In the genomic region with DNA sequence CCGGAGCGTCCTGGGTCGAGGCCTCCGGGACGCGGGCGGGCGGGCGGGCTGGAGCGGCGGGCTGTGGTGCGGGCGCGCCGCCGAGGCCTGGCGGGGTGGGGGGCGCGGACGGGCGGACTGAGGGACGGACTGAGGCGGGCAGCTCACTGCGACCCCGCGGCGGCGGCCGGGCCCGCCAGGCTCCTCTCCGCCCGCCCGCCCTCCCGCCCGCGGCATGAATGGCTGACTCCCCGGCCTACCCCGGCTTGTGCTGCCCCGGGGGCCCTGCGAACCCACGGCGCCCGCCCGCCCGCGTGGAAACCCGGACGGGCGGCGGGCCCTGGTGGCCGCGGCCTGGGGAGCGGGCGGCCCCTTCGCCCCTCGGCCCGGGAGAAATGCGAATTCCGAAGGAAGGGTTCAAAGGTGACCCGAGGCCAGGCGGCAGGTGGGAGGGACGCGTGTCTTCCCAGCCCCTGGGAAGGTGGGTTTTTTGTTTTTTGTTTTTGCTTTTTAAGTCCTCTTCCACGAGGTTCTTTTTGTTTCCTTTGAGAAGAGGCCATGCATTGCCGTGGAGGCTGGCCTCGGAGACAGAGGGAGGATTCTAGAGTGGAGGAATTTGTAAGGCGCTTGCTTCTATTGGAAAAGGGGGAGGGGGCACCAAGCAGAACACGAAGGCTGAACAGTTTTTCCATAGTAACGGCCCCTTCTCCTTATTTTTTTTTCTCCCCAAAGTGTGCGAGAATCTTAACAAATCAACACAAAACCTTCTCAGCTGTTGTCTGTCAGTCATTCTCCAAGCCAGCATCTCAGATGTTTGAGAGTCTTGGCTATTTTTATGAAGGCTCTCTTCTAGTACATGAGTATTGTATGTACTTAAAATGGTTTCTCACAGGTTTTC, we compare ENCODE assay signal across 8 mouse cellular contexts. TPM values are rescaled to one million over a fixed set of nuclear protein-coding genes. Genes with fewer than 3 reads are reported as not detected.
DNase-seq lines count a peak whose midpoint lies in the region; ATAC-seq and TF ChIP-seq lines count a peak whose summit lies in the region.

No protein-coding gene starts in this region.

- no peaks in the 10 kb centered on the region for H3K9me3 ChIP-seq in forebrain, postnatal 0 days (ENCODE audit: low read length)
- H3K9me3 ChIP-seq in midbrain, embryonic 16.5 days (replicated peaks; ENCODE audit: control insufficient read depth, low read length, poor library complexity, severe bottlenecking) = no peaks in the 10 kb centered on the region

- peaks cover 8% of the 10 kb centered on the region; the same call in 1 of the 2 replicates for H3K4me1 ChIP-seq in forebrain, postnatal 0 days (ENCODE audit: insufficient read depth)
- peaks cover 11% of the 10 kb centered on the region for H3K4me1 ChIP-seq in midbrain, embryonic 16.5 days (ENCODE audit: control insufficient read depth, insufficient read depth, low read length)

- no peaks in the 10 kb centered on the region for H3K27me3 ChIP-seq in forebrain, postnatal 0 days (ENCODE audit: insufficient read depth, low read length)
- no peaks in the 10 kb centered on the region for H3K27me3 ChIP-seq in midbrain, embryonic 16.5 days (ENCODE audit: control insufficient read depth, insufficient read depth, low read depth, low read length)

- no peak for TF ChIP-seq CTCF in forebrain, postnatal 0 days (IDR thresholded peaks at IDR 0.05; ENCODE audit: low read depth)

- H3K9ac ChIP-seq in forebrain, postnatal 0 days = peak overlapping the region; percentile 96
- peak overlapping the region; percentile 99 for H3K9ac ChIP-seq in midbrain, embryonic 16.5 days (ENCODE audit: low read depth, low read length)

- H3K4me2 ChIP-seq in forebrain, postnatal 0 days (ENCODE audit: low read depth) = peak overlapping the region; percentile 81
- H3K4me2 ChIP-seq in midbrain, embryonic 16.5 days (ENCODE audit: low read length) = peak overlapping the region; percentile 52

- H3K4me3 ChIP-seq in forebrain, postnatal 0 days (ENCODE audit: low read depth, low read length) = peak overlapping the region; percentile 93
- H3K4me3 ChIP-seq in midbrain, embryonic 16.5 days (ENCODE audit: low read depth, low read length) = peak overlapping the region; percentile 96

- DNase-seq in gastrocnemius, postnatal 14 days = peak; percentile 21
- no peak for DNase-seq in gastrocnemius, adult 8-10 months (ENCODE audit: low spot score in 2 of 2)
- DNase-seq in 3T3-L1 (ENCODE audit: low read depth, low spot score) = peak; percentile 34
- DNase-seq in adipocyte (ENCODE audit: low spot score) = peak; percentile 33
- peak; percentile 42 for DNase-seq in forebrain, postnatal 0 days
- peak; percentile 48 for DNase-seq in kidney, postnatal 10 days
- no peak for DNase-seq in ovary, postnatal 14 days (ENCODE audit: low spot score)

- H3K36me3 ChIP-seq in forebrain, postnatal 0 days (ENCODE audit: insufficient read depth) = no peaks in the 10 kb centered on the region
- no peaks in the 10 kb centered on the region for H3K36me3 ChIP-seq in midbrain, embryonic 16.5 days (ENCODE audit: control insufficient read depth, insufficient read depth, low read length)

- peak overlapping the region; percentile 88 for H3K27ac ChIP-seq in forebrain, postnatal 0 days (ENCODE audit: low read depth, low read length)
- H3K27ac ChIP-seq in midbrain, embryonic 16.5 days (ENCODE audit: low read length) = peak overlapping the region; percentile 91

- ATAC-seq in forebrain, postnatal 0 days = peak; percentile 48
- peak; percentile 67 for ATAC-seq in midbrain, embryonic 16.5 days

- intact Hi-C loops in gastrocnemius, postnatal 14 days (cut with DNase I; ENCODE audit: low total_unique reads) = no loop called here

- WGBS in forebrain, postnatal 0 days = 2% methylated on average over 61 of the region's 70 CpGs
- 0% methylated on average over 47 of the region's 70 CpGs for WGBS in midbrain, embryonic 16.5 days

RNA-seq across cellular contexts. Expression of a gene that starts 0.9 kb away (rescaled TPM):
- total RNA-seq in gastrocnemius, postnatal 14 days (2021) = 100 to 1,000 TPM; 388 to 401 TPM
- 100 to 1,000 TPM; 389 to 444 (median 413) TPM for total RNA-seq in gastrocnemius, adult 8-10 months (2022)
- total RNA-seq in forebrain, postnatal 0 days (2014; rRNA removed) = 72.5 and 79.5 TPM in 2 replicates
- 24.6 and 27.3 TPM in 2 replicates for polyA plus RNA-seq in forebrain, postnatal 0 days (2015; fragmentation: Nextera tagmentation; extraction: Ambion mirVana)
- 31.6 and 36.9 TPM in 2 replicates for polyA plus RNA-seq in midbrain, embryonic 16.5 days (2015; fragmentation: Nextera tagmentation; extraction: Ambion mirVana)

Comparison
In these comparisons a context has a peak if more than half of its experiments do, and no peak if none do; other contexts are left out.
1. DNase-seq: peak in gastrocnemius, postnatal 14 days (single experiment), 3T3-L1 (single experiment), adipocyte (single experiment), forebrain, postnatal 0 days (single experiment) and kidney, postnatal 10 days (single experiment); none in gastrocnemius, adult 8-10 months (0 of 2) and ovary, postnatal 14 days (single experiment).